Mouse (Mus musculus): ENCODE results near the gene Camk2b.

The Camk2b gene

DNA sequence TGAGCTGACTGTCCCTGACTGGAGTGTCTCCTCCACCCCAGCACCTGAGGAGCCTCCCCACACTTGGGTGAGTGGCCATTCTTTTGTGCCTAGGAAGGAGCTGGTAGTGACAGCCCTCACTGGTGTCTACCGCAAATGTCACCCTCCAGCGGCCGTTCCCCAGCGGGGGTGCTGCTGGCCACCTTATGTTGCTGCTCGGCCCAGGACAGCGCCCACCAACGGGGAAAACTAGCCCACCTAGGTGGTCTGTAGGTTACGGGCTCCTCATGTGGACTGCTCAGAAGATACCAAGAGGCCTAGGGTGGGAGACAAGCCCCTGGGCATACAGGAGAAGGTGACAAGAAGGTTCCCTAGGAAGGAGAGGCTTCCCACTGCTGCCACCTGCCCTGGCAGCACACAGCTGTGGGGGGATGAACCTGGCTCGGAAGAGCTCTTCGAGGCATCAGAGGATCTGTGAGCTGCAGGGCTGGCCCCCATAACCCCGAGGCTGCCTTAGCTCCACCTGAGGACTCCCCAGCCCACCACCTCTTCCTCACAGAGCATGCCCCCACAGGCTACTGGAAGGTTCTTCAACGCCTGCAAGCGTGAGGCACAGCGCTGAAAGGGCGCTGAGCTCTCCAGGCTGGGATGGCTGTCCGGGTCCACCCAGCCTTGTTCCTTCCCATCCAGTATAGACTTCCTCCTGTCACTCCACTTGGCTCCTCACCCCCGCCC lies 2.5 kb downstream of the Camk2b start:
- TF ChIP-seq GATA4 (IDR thresholded peaks at IDR 0.05; ENCODE audit: insufficient replicate concordance, low read length) = no peak

DNA sequence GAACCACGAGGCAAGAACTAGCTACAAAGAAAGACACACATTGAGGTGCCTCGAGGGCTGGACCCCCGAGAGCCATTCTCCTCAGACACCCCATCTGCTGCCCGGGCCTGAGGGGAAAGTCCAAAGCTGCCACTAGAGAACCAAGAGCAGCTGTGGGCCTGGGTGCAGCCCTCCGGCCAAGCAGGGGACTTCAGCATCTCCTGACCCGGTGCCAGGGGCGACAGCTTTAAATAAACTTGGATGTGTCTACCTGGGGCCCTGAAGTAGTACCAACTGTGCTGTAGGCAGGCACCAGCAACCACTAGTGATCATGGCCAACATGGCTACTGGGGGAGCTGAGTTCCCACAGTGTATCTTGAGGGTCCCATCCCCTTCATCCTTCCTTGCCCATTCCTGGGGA lies 3.1 kb downstream of the Camk2b start:
- no peak for TF ChIP-seq GATA4 (IDR thresholded peaks at IDR 0.05; ENCODE audit: insufficient replicate concordance, low read length)

DNA sequence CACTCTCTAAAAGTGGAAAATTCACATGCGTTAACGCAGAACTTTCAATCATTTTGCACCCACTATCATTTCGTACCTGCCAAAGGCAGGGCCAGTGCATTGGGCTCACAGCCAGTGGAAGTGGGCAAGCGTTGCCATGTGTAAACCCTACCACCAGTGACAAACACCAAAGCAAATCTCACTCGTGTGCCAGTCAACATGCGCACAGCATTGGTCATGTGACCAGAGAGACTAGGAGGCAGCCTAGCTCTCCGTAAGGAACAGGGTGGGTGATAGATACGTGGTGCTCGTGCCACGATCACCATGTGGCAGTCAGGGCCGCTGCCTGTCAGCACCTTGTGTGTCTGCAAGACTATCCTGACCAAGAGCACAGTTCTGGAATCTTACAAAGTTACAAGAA lies 3.8 kb downstream of the Camk2b start:
- TF ChIP-seq GATA4 (IDR thresholded peaks at IDR 0.05; ENCODE audit: insufficient replicate concordance, low read length) = no peak

DNA sequence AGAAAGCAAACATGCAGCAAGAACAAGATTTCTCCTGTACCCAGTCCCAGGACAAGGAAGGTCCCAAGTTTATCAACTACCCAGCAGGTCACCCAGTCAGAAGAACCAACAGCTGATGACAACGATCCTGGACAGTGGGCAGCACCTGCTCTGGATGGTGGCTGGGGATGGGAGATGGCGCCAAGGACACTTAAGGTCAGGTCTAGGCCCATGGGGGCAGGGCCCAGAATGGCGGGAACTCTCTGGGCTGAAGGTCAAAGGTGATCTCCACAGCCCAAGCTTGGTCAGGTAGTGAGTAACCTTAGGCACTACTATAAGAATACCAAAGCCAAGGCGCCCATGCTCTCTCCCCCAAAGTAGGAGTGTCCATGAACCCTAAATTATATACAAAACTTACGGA lies 4.3 kb downstream of the Camk2b start:
- no peak for TF ChIP-seq GATA4 (IDR thresholded peaks at IDR 0.05; ENCODE audit: insufficient replicate concordance, low read length)

DNA sequence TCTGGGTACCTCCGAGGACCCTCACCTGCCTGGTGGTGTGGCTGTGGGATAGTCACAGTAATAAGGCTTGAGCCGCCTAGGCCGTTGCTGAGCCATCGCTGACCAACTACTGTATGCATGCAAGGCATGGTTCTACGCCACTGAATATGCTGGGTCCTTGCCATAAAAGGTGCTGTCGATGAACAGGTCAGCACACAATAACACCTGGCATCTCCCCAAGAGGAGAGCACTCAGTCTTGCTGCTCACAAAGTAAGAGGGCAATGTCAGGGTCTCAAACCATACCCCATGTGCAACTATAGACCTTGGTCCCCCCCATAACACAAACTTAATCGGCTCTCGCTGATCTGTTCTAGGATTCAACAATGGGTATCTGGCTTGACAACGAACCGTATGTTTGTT lies 7.0 kb downstream of the Camk2b start:
- TF ChIP-seq GATA4 (IDR thresholded peaks at IDR 0.05; ENCODE audit: insufficient replicate concordance, low read length) = no peak

DNA sequence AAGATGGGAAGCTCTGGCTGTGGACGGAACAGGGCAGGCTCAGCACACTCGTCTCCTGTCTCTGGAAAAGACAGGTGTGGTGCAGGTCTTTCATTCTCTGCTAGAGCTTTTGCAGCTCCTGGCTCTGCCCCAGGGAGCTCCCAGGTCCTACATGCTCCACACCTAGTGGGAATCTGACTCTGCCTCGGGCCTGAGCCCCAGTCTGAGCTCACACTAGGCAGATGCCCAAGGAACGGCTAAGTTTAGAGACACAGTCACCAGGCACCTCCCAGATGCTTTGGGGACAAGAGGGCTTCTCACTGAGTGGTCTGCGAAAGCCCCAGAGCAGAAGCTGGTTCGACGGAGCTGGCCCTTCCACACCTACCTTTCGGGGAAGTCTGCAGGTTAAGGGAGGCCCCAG lies 12.8 kb downstream of the Camk2b start:
- TF ChIP-seq GATA4 (IDR thresholded peaks at IDR 0.05; ENCODE audit: insufficient replicate concordance, low read length) = no peak

DNA sequence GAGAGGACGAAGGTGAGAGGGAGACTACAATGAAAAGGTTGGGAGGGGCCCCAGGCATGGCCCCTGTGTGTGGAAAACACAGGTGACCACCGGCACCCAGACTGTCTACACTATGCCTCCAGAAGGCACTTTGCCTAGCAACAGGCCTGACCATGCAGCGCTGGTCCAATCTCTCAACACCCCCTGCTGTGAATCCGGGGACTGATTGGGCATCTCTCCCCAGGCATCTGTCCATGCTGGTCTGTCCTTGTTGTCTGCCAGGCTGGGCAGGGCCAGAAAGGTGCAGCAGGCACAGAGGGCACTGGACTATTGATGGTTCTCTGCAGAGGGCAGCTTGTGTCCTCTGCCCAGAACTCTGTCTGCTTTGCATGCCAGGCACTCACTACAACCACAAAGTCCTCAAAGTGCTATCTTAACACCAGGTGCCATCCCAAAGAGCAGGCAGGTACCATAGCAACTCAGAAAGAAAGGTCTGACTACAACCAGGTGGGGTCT lies 16.0 kb downstream of the Camk2b start:
- TF ChIP-seq GATA4 (IDR thresholded peaks at IDR 0.05; ENCODE audit: insufficient replicate concordance, low read length) = no peak

DNA sequence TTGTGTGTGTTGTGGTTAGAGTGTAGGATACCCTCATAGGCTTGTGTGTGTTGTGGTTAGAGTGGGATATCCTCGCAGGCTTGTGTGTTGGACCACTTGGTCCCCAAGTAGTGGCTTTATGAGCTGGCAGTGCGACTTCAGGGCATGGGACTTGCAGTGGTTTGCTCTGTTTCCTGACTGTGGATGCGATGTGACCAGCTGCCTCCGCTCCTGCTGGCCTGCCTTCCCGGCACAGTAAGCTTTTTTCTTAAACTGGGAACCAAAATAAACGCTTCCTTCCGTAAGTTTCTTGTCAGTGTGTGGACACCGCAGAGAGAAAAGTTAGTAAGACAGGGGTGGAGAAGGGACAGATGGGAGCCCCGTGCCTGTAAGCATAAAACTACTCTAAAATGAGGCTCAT lies 18.0 kb downstream of the Camk2b start:
- TF ChIP-seq GATA4 (IDR thresholded peaks at IDR 0.05; ENCODE audit: insufficient replicate concordance, low read length) = no peak

DNA sequence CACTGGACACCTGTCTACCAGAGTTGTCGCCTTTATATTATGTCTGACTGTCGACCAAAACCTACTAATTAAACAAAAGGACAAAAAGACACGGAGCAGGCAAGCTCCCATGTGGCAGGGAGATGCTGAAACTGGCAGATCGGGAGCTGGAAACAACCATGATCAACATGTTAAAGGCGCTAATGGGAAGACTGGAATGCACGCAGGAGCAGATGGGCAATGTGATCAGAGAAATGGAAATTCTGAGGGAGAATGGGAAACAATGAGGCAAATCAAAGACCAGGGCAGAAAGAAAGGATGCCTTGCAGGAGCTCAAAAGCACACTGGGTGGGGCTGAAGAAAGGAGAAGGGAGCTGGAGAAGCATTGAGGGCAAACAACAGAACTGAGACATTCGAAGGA lies 27.2 kb downstream of the Camk2b start:
- no peak for TF ChIP-seq GATA4 (IDR thresholded peaks at IDR 0.05; ENCODE audit: insufficient replicate concordance, low read length)

DNA sequence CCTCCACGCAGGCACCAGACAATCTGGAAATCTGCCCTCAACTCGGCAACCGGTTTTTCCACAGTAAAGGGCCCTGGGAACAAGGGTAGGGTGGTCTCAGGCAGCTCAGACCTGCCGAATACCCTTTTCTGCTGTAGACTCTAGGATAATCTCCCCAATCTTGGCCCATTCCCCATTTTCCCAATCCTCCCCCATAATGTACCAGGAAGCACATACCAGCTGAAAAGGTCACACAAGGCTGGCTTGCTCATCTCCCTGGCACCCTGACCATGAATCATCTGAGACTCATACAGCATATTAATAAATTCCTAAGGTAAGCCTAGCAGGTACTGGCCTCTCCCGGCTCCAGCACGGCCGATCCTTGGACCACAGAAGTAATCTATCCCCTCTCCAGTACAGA lies 28.5 kb downstream of the Camk2b start:
- no peak for TF ChIP-seq GATA4 (IDR thresholded peaks at IDR 0.05; ENCODE audit: insufficient replicate concordance, low read length)

DNA sequence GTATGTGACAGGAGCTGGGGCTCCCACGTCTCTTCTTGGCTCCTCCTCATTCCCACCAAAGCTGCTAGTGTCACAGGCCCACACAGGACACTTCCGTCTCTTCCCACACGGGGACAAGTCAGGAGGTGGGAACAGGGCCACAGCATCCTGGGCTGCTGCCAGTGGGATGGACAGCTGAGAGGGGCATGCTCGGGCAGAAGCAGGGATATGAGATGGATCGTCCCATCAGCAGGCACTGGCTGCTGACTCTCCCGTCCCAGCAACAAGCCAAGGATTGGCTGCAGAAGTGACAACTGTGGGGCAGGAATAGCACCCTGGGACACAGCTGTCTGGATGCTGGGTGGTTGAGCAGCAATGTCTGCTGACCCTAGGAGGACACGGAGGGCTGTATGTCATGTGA lies 29.0 kb downstream of the Camk2b start:
- no peak for TF ChIP-seq GATA4 (IDR thresholded peaks at IDR 0.05; ENCODE audit: insufficient replicate concordance, low read length)

DNA sequence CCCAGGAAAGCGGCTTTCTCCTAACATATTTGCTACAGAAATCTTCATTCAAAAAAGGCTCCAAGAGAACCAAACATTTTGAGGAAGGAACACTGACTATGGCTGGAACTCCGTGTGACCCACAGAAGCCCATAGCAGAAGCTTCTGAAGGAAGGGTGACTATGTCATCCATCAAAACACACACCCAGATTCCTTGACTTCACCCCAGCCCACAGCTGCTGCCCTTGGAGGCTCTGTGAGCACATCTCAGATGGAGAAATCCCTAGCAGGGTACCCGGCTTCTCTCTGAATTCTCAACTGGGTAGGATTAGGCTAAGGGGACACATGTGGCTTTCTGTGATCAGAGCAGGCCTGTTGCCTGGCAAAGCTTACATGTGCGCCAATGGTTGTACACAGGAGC lies 29.7 kb downstream of the Camk2b start:
- TF ChIP-seq GATA4 (IDR thresholded peaks at IDR 0.05; ENCODE audit: insufficient replicate concordance, low read length) = no peak

DNA sequence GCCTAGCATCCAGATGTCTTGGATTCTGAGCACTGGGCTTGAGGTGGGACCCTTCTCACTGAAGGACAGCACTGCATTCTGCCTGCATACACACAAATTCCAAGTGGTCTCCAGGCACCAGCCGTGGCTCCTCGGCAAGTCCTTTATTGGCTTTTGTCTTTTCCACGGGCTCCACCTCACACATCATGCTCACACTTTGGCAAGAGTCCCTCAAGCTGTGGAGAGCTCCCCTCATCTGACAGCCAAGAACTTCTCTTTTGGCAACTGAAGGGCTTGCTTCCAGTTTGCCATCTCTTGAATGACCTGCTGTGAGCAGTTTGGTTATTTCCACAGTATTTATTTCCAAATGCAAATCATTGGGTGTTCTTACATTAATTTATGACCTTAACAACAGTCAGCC lies 30.6 kb downstream of the Camk2b start:
- no peak for TF ChIP-seq GATA4 (IDR thresholded peaks at IDR 0.05; ENCODE audit: insufficient replicate concordance, low read length)

DNA sequence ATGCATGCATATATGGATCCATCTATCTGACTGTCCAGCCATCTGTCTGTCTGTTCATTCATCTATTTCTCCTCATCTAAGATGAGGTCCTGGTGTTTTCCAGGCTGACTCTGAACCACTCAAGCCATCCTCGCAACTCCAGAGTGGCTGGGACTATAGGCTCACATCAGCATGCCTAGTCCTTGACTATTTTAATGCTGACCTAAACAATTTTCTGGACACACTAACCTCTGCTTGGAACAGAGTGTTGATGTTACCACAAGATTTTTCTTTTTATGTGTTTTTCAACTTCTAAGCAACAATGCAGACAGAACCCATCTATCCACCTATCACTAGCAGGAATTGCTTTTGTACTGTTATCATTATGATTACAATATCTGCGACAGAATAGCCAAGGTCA lies 31.4 kb downstream of the Camk2b start:
- TF ChIP-seq GATA4 (IDR thresholded peaks at IDR 0.05; ENCODE audit: insufficient replicate concordance, low read length) = no peak

DNA sequence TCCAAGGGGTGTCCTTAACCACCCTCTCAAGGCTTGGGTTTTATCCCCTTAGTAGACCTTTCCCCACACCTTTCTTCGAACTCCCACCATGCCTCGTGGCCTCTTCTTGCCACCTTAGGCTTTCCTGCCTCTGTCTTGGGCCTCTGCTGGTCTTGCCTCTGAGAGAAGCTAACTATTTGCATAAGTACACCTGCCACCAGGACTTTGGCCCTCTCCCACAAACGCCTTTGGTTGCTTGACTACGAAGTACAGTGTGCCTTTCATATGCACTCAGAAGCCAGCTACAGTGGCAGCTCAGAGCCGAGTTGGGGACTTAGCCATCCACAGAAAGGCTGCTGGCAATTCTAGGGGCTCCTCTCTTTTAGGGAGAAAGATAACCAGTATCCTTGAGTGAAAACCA lies 32.4 kb downstream of the Camk2b start:
- no peak for TF ChIP-seq GATA4 (IDR thresholded peaks at IDR 0.05; ENCODE audit: insufficient replicate concordance, low read length)

DNA sequence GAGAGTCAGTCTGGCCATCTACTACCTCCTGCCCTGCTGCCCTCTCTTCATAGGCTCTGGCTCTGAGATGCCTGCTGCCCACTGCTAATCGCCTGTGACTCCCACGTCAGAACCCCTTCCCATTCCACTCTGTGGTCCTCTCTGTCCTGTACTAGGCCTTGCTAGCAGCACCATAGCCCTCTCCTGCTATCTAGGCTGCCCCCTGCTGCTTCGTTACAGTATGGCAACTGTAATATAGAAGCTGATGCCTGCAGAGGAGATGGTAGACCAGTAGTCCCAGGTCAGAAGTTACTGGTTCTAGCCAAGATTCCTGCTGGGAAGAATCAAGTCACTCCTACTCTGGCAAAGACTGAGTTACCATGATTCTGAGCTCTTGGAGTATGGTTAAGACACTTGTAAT lies 33.0 kb downstream of the Camk2b start:
- TF ChIP-seq GATA4 (IDR thresholded peaks at IDR 0.05; ENCODE audit: insufficient replicate concordance, low read length) = no peak

DNA sequence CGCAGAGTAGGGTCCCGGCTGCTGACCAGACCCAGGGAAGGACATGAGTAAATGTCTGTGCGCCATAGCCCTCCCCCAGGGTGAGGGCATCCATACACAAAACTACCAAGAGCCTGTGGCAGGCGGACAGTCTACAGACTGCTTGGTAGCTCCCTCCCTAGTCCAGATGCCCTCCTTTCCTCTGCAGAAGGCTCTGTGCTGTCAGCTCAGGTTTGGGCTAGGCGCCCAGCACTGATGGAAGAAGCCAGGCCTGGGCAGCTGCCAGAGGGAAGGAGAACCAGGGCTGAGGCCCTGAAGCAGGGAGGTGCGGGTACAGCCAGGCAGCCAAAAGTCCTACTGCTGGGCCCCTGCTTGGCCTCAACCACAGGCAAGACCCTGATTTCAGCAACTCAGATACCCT lies 35.5 kb downstream of the Camk2b start:
- no peak for TF ChIP-seq GATA4 (IDR thresholded peaks at IDR 0.05; ENCODE audit: insufficient replicate concordance, low read length)

All from liver, adult (tissue).